Mouse (Mus musculus) forebrain, embryonic 11.5 days (tissue): ENCODE results near the gene Akt3. TPM values are rescaled to one million over a fixed set of nuclear protein-coding genes. Genes with fewer than 3 reads are reported as not detected.

Source experiments
- ATAC-seq: fragments of 200-750 bp; cut with Nextera tagmentation; replicated peaks from 2 replicates; pipeline ENCODE4 v1.8.0; 2017; ENCODE audit warnings: moderate TSS enrichment; ENCODE audit not compliant: low FRiP score
- DNase-seq: peaks from one replicate; pipeline ENCODE4 v3.0.0-alpha.2; 2017; ENCODE audit warnings: low spot score
- H3K27ac ChIP-seq: fragments of 300-500 bp; sonication (generic); 2 replicates; pipeline ENCODE4 v1.5.1; 2014; ENCODE audit warnings: low read depth, low read length
- H3K27me3 ChIP-seq: fragments of 300-500 bp; sonication (generic); 2 replicates; pipeline ENCODE4 v1.6.1; 2014; ENCODE audit warnings: mild to moderate bottlenecking, low read length, mixed read lengths; ENCODE audit not compliant: control insufficient read depth, insufficient read depth
- H3K36me3 ChIP-seq: fragments of 300-500 bp; sonication (generic); 2 replicates; pipeline ENCODE4 v1.6.1; 2014; ENCODE audit warnings: mild to moderate bottlenecking, low read length, moderate library complexity, mixed read lengths; ENCODE audit not compliant: control insufficient read depth, insufficient read depth
- H3K4me1 ChIP-seq: fragments of 300-500 bp; sonication (generic); replicated peaks from 2 replicates; pipeline ENCODE4 v1.6.1; 2014; ENCODE audit warnings: low read length, mixed read lengths; ENCODE audit not compliant: control insufficient read depth, insufficient read depth
- H3K4me2 ChIP-seq: fragments of 300-500 bp; sonication (generic); 2 replicates; pipeline ENCODE4 v1.6.1; 2014; ENCODE audit warnings: low read depth, mild to moderate bottlenecking, low read length, moderate library complexity, mixed read lengths; ENCODE audit not compliant: severe bottlenecking
- H3K4me3 ChIP-seq: fragments of 300-500 bp; sonication (generic); 2 replicates; pipeline ENCODE4 v1.5.1; 2014; ENCODE audit warnings: low read depth, low read length
- H3K9ac ChIP-seq: fragments of 300-500 bp; sonication (generic); 2 replicates; pipeline ENCODE4 v1.6.1; 2014; ENCODE audit warnings: low read length
- H3K9me3 ChIP-seq: fragments of 300-500 bp; sonication (generic); 2 replicates; pipeline ENCODE4 v1.6.1; 2016; ENCODE audit warnings: low read length, mixed read lengths; ENCODE audit not compliant: control insufficient read depth
- WGBS: fragments of 180-500 bp; shearing (Covaris S2); extraction: QIAGEN DNeasy Blood & Tissue Kit; methylation state at CpG from one replicate; pipeline ENCODE4 v1.1.7; 2014; 5-methylcytosine and 5-hydroxymethylcytosine counted together
- polyA plus RNA-seq: library from polyadenylated mRNA; unstranded; fragments of >200 nt; fragmentation: Nextera tagmentation; extraction: Ambion mirVana; gene quantifications from 2 replicates; pipeline ENCODE4 v1.2.1, GENCODE M21; 2014

Gene Akt3
- polyA plus RNA-seq, 1 experiment from 2014 or later, result 21.0 TPM

DNA sequence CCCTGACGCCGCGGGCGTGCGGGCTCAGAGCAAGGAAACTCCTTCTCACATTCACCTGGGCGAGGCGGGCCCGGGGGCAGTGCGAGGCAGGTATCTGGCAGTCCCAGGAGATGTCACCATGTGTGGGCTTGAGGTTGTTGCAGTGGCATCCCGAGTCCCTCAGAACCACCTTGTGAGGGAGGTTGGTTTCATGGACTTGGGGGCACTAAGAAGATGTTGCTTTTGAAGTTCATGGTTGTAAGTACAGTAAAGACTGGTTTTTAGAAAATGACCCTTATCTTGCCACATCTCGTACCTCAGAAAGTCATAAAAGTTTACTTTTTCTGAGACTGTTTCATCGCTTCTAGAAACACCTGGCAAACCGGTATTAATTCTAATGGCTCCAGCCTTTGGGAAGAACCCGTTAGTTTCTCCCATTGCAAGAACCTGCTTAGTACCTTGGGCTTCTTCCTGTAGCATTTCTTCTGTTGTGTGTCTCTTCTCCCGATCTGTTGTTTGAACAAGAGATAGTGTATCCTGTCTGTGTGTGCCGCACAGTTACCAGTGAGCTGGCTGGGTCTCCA is 1.1 kb upstream of the Akt3 start:
- Histone ChIP-seq H3K4me1 (no peaks in the 10 kb centered on the region; the same call in 1 of the 2 replicates), H3K9me3 (no peaks in the 10 kb centered on the region), H3K27ac (peak overlapping the region; percentile 98), H3K4me3 (peak overlapping the region; percentile 96), H3K9ac (peak overlapping the region; percentile 96), H3K4me2 (peak overlapping the region; percentile 84), H3K27me3 (no peaks in the 10 kb centered on the region), H3K36me3 (no peaks in the 10 kb centered on the region)
- DNase-seq (no peak), ATAC-seq (no peak)
- 25% methylated on average over 16 of the region's 16 CpGs for WGBS

- peak overlapping the region; percentile 96 for H3K4me3 ChIP-seq
- H3K9ac ChIP-seq, result peak overlapping the region; percentile 96
- H3K27me3 ChIP-seq, result no peaks in the 10 kb centered on the region
- H3K4me1 ChIP-seq, result no peaks in the 10 kb centered on the region; the same call in 1 of the 2 replicates
- DNase-seq (peak; percentile 94), ATAC-seq (peak; percentile 91)
- no peaks in the 10 kb centered on the region for H3K9me3 ChIP-seq
- peak overlapping the region; percentile 84 for H3K4me2 ChIP-seq
- under 1% methylated on average over 57 of the region's 86 CpGs for WGBS
- H3K27ac ChIP-seq, result peak overlapping the region; percentile 98
- H3K36me3 ChIP-seq, result no peaks in the 10 kb centered on the region
These were observed 487 bp upstream of the Akt3 start for GRCm38 (mm10) chr1:177258343-177259037.

DNA sequence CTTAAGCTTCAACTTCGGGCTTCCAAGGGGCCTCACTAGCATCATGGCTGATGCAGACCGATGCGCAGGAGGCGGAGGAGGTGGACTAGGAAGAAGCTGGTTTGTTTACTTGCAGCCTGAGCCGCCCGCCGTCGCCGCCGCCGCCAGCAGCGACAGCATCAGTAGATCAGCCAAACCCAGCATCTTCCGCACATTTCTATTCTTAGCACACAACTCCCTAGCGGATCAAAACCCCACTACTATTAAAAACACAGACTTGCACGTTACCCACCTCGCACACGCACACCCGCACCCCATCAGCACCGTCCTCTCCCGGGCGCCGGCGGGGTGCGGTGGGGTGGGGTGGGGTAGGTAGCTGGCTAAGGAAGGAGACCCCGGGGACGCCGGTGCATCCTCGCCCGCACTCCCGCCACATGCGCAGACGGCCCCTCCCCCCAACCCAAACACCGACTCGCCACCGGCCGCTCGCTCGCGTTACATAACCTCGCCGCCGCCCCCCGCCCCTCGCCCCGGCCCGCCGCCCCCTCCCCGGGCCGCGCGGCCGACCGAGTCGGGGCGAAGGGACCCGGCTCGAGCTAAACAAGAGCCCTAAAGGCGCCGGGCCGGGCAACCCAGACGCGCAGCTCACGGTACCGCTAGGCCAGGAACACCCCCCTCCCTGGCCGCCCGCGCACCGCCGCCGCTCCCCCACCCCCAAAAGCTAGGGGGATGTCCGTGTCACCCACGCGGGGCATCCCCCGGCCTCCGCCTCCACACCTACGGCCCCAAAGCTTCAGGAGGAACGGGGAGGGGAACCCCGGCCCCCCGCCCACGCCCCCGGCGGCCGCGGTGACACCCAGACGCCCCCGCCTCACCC is 597 bp downstream of the Akt3 start:
- H3K27ac ChIP-seq, result peak overlapping the region; percentile 98
- peak overlapping the region; percentile 96 for H3K4me3 ChIP-seq
- H3K9me3 ChIP-seq, result no peaks in the 10 kb centered on the region
- no peaks in the 10 kb centered on the region for H3K27me3 ChIP-seq
- under 1% methylated on average over 55 of the region's 86 CpGs for WGBS
- H3K36me3 ChIP-seq, result no peaks in the 10 kb centered on the region
- DNase-seq, result peak; percentile 92
- H3K4me1 ChIP-seq, result no peaks in the 10 kb centered on the region; the same call in 1 of the 2 replicates
- peak overlapping the region; percentile 84 for H3K4me2 ChIP-seq
- peak; percentile 69 for ATAC-seq
- H3K9ac ChIP-seq, result peak overlapping the region; percentile 96

- no peak overlapping the region for H3K9ac ChIP-seq
These were observed 9.4 kb downstream of the Akt3 start for GRCm38 (mm10) chr1:177248638-177249037.

GRCm38 (mm10) chr1:177238368-177238767 is 19.6 kb downstream of the Akt3 start:
- no peaks in the 10 kb centered on the region for H3K9me3 ChIP-seq
- no peak for DNase-seq
- no peak overlapping the region for H3K4me3 ChIP-seq
- ATAC-seq, result no peak
- H3K4me1 ChIP-seq, result no peaks in the 10 kb centered on the region
- no peak overlapping the region for H3K9ac ChIP-seq
- no peaks in the 10 kb centered on the region for H3K27me3 ChIP-seq
- no peak overlapping the region for H3K4me2 ChIP-seq
- no peaks in the 10 kb centered on the region; the same call in 1 of the 2 replicates for H3K36me3 ChIP-seq
- WGBS, result 63% methylated on average over 2 of the region's 2 CpGs
- no peak overlapping the region for H3K27ac ChIP-seq

More at GRCm38 (mm10) chr1:177248638-177249037, 9.4 kb downstream of the Akt3 start:
- no peaks in the 10 kb centered on the region for H3K27me3 ChIP-seq
- H3K9me3 ChIP-seq, result no peaks in the 10 kb centered on the region
- no peaks in the 10 kb centered on the region; the same call in 1 of the 2 replicates for H3K36me3 ChIP-seq
- DNase-seq (no peak), ATAC-seq (no peak)
- no peak overlapping the region for H3K4me2 ChIP-seq
- no peaks in the 10 kb centered on the region for H3K4me1 ChIP-seq
- 63% methylated on average over 4 of the region's 4 CpGs for WGBS
- H3K27ac ChIP-seq, result no peak overlapping the region
- no peak overlapping the region for H3K4me3 ChIP-seq

DNA sequence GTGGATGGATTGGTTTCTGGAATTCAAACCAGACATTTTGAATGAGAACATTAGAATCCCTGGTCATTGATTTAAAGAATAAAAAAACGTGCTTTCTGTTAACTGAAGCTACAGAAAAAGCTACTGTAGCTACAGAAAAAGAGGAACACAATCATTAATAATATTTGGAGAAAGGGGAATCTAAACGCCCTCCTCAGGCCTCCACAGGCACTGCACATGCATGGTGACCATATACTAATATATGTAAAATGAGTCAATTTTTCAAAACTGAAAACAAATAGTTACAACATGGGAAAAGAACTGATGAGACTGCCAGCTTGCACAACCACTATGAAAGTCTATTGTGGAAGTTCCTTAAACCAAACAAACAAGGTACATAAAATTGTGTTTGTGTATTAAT is 21.3 kb downstream of the Akt3 start:
- DNase-seq (no peak), ATAC-seq (no peak)
- Histone ChIP-seq H3K4me3 (no peak overlapping the region), H3K9me3 (no peaks in the 10 kb centered on the region), H3K4me1 (no peaks in the 10 kb centered on the region), H3K27me3 (no peaks in the 10 kb centered on the region), H3K36me3 (no peaks in the 10 kb centered on the region; the same call in 1 of the 2 replicates), H3K4me2 (no peak overlapping the region), H3K9ac (no peak overlapping the region), H3K27ac (no peak overlapping the region)
- WGBS, result 60% methylated on average over 2 of the region's 2 CpGs

GRCm38 (mm10) chr1:177236249-177236648 is 21.8 kb downstream of the Akt3 start:
- ATAC-seq (no peak), DNase-seq (no peak)
- Histone ChIP-seq H3K4me2 (no peak overlapping the region), H3K9me3 (no peaks in the 10 kb centered on the region), H3K4me1 (no peaks in the 10 kb centered on the region), H3K36me3 (no peaks in the 10 kb centered on the region; the same call in 1 of the 2 replicates), H3K27ac (no peak overlapping the region), H3K9ac (no peak overlapping the region), H3K27me3 (no peaks in the 10 kb centered on the region), H3K4me3 (no peak overlapping the region)

DNA sequence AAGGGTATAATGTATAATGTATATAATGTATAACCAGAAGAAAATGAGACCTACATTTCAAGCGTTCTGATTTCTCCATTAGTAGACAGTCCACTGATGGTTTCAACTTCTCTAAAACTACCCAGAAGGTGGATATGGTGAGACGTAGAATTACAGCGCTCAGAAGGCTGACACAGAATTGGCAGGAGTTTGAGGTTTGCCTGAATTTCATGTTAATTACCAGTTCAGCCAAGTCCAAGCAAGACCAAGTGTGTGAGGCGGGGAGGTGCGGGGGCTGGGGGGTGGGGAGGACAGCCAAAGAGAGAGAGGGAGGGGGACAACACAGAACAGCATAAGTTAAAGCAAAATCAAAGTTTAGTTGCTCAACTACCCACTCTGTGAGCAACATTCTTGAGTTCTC is 23.5 kb downstream of the Akt3 start:
- Histone ChIP-seq H3K4me3 (no peak overlapping the region), H3K27me3 (no peaks in the 10 kb centered on the region), H3K9me3 (no peaks in the 10 kb centered on the region), H3K27ac (no peak overlapping the region), H3K9ac (no peak overlapping the region), H3K4me1 (no peaks in the 10 kb centered on the region), H3K36me3 (no peaks in the 10 kb centered on the region; the same call in 1 of the 2 replicates), H3K4me2 (no peak overlapping the region)
- ATAC-seq (no peak), DNase-seq (no peak)
- WGBS, result 93% methylated on average over 5 of the region's 5 CpGs
